8 mouse cellular contexts compared by ENCODE assay signal in genomic region chr5:100719235-100720088, GRCm38 (mm10). TPM values are rescaled to one million over a fixed set of nuclear protein-coding genes. Genes with fewer than 3 reads are reported as not detected.
DNase-seq lines count a peak whose midpoint lies in the region; ATAC-seq and TF ChIP-seq lines count a peak whose summit lies in the region.

Gene Hpse (minus strand): TSS chr5:100719716.

- peak within 1 kb of the TSS; percentile 79 for H3K27ac ChIP-seq in embryonic facial prominence, embryonic 10.5 days (replicated peaks)
- 0 out of 2 replicates have a peak within 1 kb of the TSS, but pooled peaks have one; percentile 12 for H3K27ac ChIP-seq in heart, embryonic 10.5 days
- no peak within 1 kb of the TSS for H3K27ac ChIP-seq in kidney, adult 2 months (ENCODE audit: insufficient read depth, low read depth, low read length)
- no peak within 1 kb of the TSS for H3K27ac ChIP-seq in lung, embryonic 15.5 days
- no peak within 1 kb of the TSS for H3K27ac ChIP-seq in neural tube, embryonic 14.5 days (ENCODE audit: low read depth, low read length)

- under 1% methylated on average over 56 of the region's 56 CpGs for WGBS in embryonic facial prominence, embryonic 10.5 days
- WGBS in heart, embryonic 10.5 days, result under 1% methylated on average over 47 of the region's 56 CpGs
- under 1% methylated on average over 53 of the region's 56 CpGs for WGBS in kidney, adult 2 months
- under 1% methylated on average over 54 of the region's 56 CpGs for WGBS in lung, embryonic 15.5 days
- WGBS in neural tube, embryonic 14.5 days, result under 1% methylated on average over 51 of the region's 56 CpGs

- no peaks in the 10 kb centered on the region for H3K36me3 ChIP-seq in embryonic facial prominence, embryonic 10.5 days (replicated peaks)
- no peaks in the 10 kb centered on the region for H3K36me3 ChIP-seq in heart, embryonic 10.5 days
- no peaks in the 10 kb centered on the region for H3K36me3 ChIP-seq in kidney, adult 2 months (ENCODE audit: control insufficient read depth, insufficient read depth, low read length)
- H3K36me3 ChIP-seq in lung, embryonic 15.5 days, result no peaks in the 10 kb centered on the region
- no peaks in the 10 kb centered on the region for H3K36me3 ChIP-seq in neural tube, embryonic 14.5 days (ENCODE audit: control insufficient read depth, insufficient read depth, low read length)

- H3K9ac ChIP-seq in lung, embryonic 15.5 days, result peak within 1 kb of the TSS; percentile 36; the same call in 1 of the 2 replicates
- peak within 1 kb of the TSS; percentile 51 for H3K9ac ChIP-seq in neural tube, embryonic 14.5 days (replicated peaks; ENCODE audit: low read depth, low read length)

- DNase-seq in right cerebral cortex, postnatal 4 days, result peak; percentile 19
- DNase-seq in right cerebral cortex, postnatal 36 days (ENCODE audit: low spot score in 2 of 2), result no peak
- DNase-seq in embryonic facial prominence, embryonic 10.5 days (ENCODE audit: low spot score), result peak; percentile 70
- DNase-seq in heart, embryonic 10.5 days (ENCODE audit: low spot score), result no peak
- DNase-seq in kidney, adult 2 months, result peak; percentile 33
- DNase-seq in urinary bladder, postnatal 14 days (ENCODE audit: low spot score), result peak; percentile 69

- peak within 1 kb of the TSS; percentile 65 for H3K4me3 ChIP-seq in embryonic facial prominence, embryonic 10.5 days
- peak within 1 kb of the TSS; percentile 64 for H3K4me3 ChIP-seq in heart, embryonic 10.5 days
- H3K4me3 ChIP-seq in kidney, adult 2 months (ENCODE audit: insufficient read depth, low read depth, low read length), result peak within 1 kb of the TSS; percentile 37; the same call in 1 of the 2 replicates
- H3K4me3 ChIP-seq in lung, embryonic 15.5 days, result peak within 1 kb of the TSS; percentile 52
- peak within 1 kb of the TSS; percentile 40 for H3K4me3 ChIP-seq in neural tube, embryonic 14.5 days (ENCODE audit: low read depth, low read length)

- peaks cover 16% of the 10 kb centered on the region for H3K4me1 ChIP-seq in embryonic facial prominence, embryonic 10.5 days
- H3K4me1 ChIP-seq in heart, embryonic 10.5 days, result peaks cover 9% of the 10 kb centered on the region; the same call in 1 of the 2 replicates
- H3K4me1 ChIP-seq in kidney, adult 2 months (ENCODE audit: control insufficient read depth, insufficient read depth, low read length), result no peaks in the 10 kb centered on the region
- 0 out of 2 replicates have a peak, but pooled peaks cover 7% of the 10 kb centered on the region for H3K4me1 ChIP-seq in lung, embryonic 15.5 days
- H3K4me1 ChIP-seq in neural tube, embryonic 14.5 days (ENCODE audit: control insufficient read depth, insufficient read depth, low read length), result peaks cover 8% of the 10 kb centered on the region; the same call in 1 of the 2 replicates

- peaks cover 43% of the 10 kb centered on the region for H3K27me3 ChIP-seq in embryonic facial prominence, embryonic 10.5 days (replicated peaks; ENCODE audit: low read depth, poor library complexity, severe bottlenecking)
- peaks cover 40% of the 10 kb centered on the region for H3K27me3 ChIP-seq in heart, embryonic 10.5 days (ENCODE audit: insufficient read depth, poor library complexity, severe bottlenecking)
- no peaks in the 10 kb centered on the region for H3K27me3 ChIP-seq in kidney, adult 2 months (replicated peaks; ENCODE audit: control insufficient read depth, insufficient read depth, low read length)
- H3K27me3 ChIP-seq in lung, embryonic 15.5 days, result no peaks in the 10 kb centered on the region
- peaks cover 3% of the 10 kb centered on the region; the same call in 1 of the 2 replicates for H3K27me3 ChIP-seq in neural tube, embryonic 14.5 days (ENCODE audit: control insufficient read depth, insufficient read depth, low read length)

- ATAC-seq in lung, embryonic 15.5 days (ENCODE audit: borderline replicate concordance, extremely low read depth, low FRiP score, low TSS enrichment), result peak; percentile 88
- peak; percentile 60 for ATAC-seq in neural tube, embryonic 14.5 days (ENCODE audit: low read depth)

- TF ChIP-seq POLR2A in kidney, adult 2 months (IDR thresholded peaks at IDR 0.05; ENCODE audit: low read depth, low read length), result no peak

- no peak for TF ChIP-seq CTCF in kidney, adult 2 months (conservative IDR thresholded peaks at IDR 0.05; ENCODE audit: insufficient read depth, insufficient read length, low read depth, low read length)

- H3K4me2 ChIP-seq in lung, embryonic 15.5 days, result peak within 1 kb of the TSS; percentile 96
- H3K4me2 ChIP-seq in neural tube, embryonic 14.5 days (ENCODE audit: low read depth, low read length), result peak within 1 kb of the TSS; percentile 92

- H3K9me3 ChIP-seq in embryonic facial prominence, embryonic 10.5 days, result 0 out of 2 replicates have a peak, but pooled peaks cover 5% of the 10 kb centered on the region
- H3K9me3 ChIP-seq in heart, embryonic 10.5 days, result no peaks in the 10 kb centered on the region
- no peaks in the 10 kb centered on the region for H3K9me3 ChIP-seq in lung, embryonic 15.5 days
- no peaks in the 10 kb centered on the region for H3K9me3 ChIP-seq in neural tube, embryonic 14.5 days (ENCODE audit: control insufficient read depth, low read length)

RNA-seq across cellular contexts. Expression of gene Hpse, which starts in this region (rescaled TPM):
- polyA plus RNA-seq in embryonic facial prominence, embryonic 10.5 days (2016; fragmentation: Nextera tagmentation; extraction: Ambion mirVana), result 0.52 and 1.1 TPM in 2 replicates
- 0.67 and 1.7 TPM in 2 replicates for polyA plus RNA-seq in heart, embryonic 10.5 days (2016; fragmentation: Nextera tagmentation; extraction: Ambion mirVana)
- polyA plus RNA-seq in kidney, adult 2 months (2012; rRNA removed), result 0.43 and 1.1 TPM in 2 replicates
- 5.0 and 5.1 TPM in 2 replicates for polyA plus RNA-seq in lung, embryonic 15.5 days (2015; fragmentation: Nextera tagmentation; extraction: Ambion mirVana)
- polyA plus RNA-seq in neural tube, embryonic 14.5 days (2014; fragmentation: Nextera tagmentation; extraction: Ambion mirVana), result 0.31 and 1.1 TPM in 2 replicates

Comparison
In these comparisons a context has a peak if more than half of its experiments do, and no peak if none do; other contexts are left out.
1. DNase-seq: peak in right cerebral cortex, postnatal 4 days (single experiment), embryonic facial prominence, embryonic 10.5 days (single experiment), kidney, adult 2 months (single experiment) and urinary bladder, postnatal 14 days (single experiment); none in right cerebral cortex, postnatal 36 days (0 of 2) and heart, embryonic 10.5 days (single experiment).
2. H3K27ac ChIP-seq: peak in embryonic facial prominence, embryonic 10.5 days (single experiment) and heart, embryonic 10.5 days (single experiment); none in kidney, adult 2 months (single experiment), lung, embryonic 15.5 days (single experiment) and neural tube, embryonic 14.5 days (single experiment).
3. Peak in every context shown above with its lines, with median percentiles within 50 percentile points of each other: H3K4me3 ChIP-seq.